Mouse (Mus musculus) brain, embryonic 14.5 days (tissue): Measurements from ENCODE around the gene Gemin7.

Experiments used
- CTCF ChIP-seq: fragments of 200-500 bp; IDR thresholded peaks from 2 replicates; pipeline ENCODE4 v1.5.1; 2012; ENCODE audit warnings: inconsistent platforms, mild to moderate bottlenecking, moderate library complexity, borderline replicate concordance; ENCODE audit not compliant: insufficient read depth, insufficient read length; ENCODE audit errors: extremely low read depth
- POLR2A ChIP-seq: fragments of 200-500 bp; IDR thresholded peaks from 2 replicates; pipeline ENCODE4 v1.6.1; 2012; ENCODE audit warnings: mild to moderate bottlenecking, inconsistent platforms, borderline replicate concordance; ENCODE audit not compliant: poor library complexity, insufficient read depth, insufficient read length, severe bottlenecking; ENCODE audit errors: extremely low read depth

DNA sequence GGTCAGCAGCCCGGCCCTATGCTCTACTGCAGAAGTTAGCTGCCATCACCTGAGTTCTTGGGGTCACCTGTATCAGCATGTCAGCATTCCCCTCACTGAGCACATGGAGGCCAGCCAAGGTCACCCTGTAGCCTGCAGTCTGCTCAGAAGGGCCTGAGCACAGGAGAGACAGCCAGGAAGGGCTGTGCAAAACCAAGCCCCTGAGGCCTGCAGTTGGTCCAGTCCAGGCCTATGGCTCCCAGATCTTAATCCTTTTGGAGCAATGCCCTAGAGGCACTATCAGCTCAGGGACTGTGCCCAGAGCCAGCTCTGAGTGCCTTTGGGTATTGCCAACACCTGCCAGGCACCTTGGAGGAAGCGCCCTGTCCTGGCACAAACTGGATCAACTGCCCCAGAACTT is 20.3 kb downstream of the Gemin7 start:
- no peak for TF ChIP-seq POLR2A
- TF ChIP-seq CTCF = no peak
